In the genomic region with DNA sequence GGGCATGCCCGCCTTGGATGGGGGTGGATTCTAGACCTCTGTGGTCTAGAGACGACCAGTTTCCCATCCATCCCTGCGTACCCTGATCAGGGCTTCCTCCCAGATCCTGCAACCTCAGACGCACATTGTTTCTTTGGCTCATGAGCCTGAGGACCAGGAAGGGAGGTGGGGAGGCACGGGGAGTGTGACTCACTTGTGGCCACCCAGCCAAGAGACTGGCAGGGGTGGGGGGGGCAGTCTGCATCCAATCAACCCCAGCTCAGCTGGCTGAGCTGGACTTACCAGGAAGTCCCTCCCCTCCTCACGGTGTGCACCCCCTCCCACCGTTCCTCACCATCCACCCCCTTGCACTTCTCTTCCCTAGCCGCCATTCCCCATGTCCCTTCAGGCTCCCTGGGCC, we compare ENCODE assay signal across 9 mouse cellular contexts. TPM values are rescaled to one million over a fixed set of nuclear protein-coding genes. Genes with fewer than 3 reads are reported as not detected.
DNase-seq lines count a peak whose midpoint lies in the region; ATAC-seq and TF ChIP-seq lines count a peak whose summit lies in the region.
"Had no signal": no experiment of that assay in that cellular context is flagged by ENCODE, and none has a peak within 500 bp of the region (broad histone marks: within the 10 kb centered on the region; RNA-seq: fewer than 3 reads in every experiment).

No protein-coding gene starts in this region.

- peaks cover 48% of the 10 kb centered on the region for H3K4me1 ChIP-seq in E14TG2a.4 (replicated peaks; ENCODE audit: low read depth, low read length)
- peaks cover 29% of the 10 kb centered on the region for H3K4me1 ChIP-seq in forebrain, embryonic 15.5 days
- peaks cover 27% of the 10 kb centered on the region for H3K4me1 ChIP-seq in limb, embryonic 12.5 days (replicated peaks)

- no peak overlapping the region for H3K9ac ChIP-seq in forebrain, embryonic 15.5 days (replicated peaks)
- peak overlapping the region; percentile 31; the same call in 1 of the 2 replicates for H3K9ac ChIP-seq in limb, embryonic 12.5 days (replicated peaks)

- peak overlapping the region; percentile 66 for H3K4me3 ChIP-seq in E14TG2a.4 (replicated peaks; ENCODE audit: low read length)
- peak overlapping the region; percentile 8 for H3K4me3 ChIP-seq in forebrain, embryonic 15.5 days
- no peak overlapping the region for H3K4me3 ChIP-seq in limb, embryonic 12.5 days (replicated peaks)
- H3K4me3 ChIP-seq: megakaryocyte, embryonic 14.5 days had no signal

- TF ChIP-seq CTCF in E14TG2a.4 (conservative IDR thresholded peaks at IDR 0.05; ENCODE audit: low read length) = no peak

- H3K9me3 ChIP-seq in E14TG2a.4 (ENCODE audit: low read length) = no peaks in the 10 kb centered on the region
- H3K9me3 ChIP-seq in forebrain, embryonic 15.5 days = no peaks in the 10 kb centered on the region
- H3K9me3 ChIP-seq in limb, embryonic 12.5 days = no peaks in the 10 kb centered on the region
- H3K9me3 ChIP-seq: megakaryocyte, embryonic 14.5 days had no signal

- peak; percentile 29; the same call in 1 of the 2 replicates for ATAC-seq in forebrain, embryonic 15.5 days (replicated peaks)
- ATAC-seq in limb, embryonic 12.5 days (ENCODE audit: insufficient number of reproducible peaks, insufficient read depth, low FRiP score, low TSS enrichment, low read depth) = no peak

- peak overlapping the region; percentile 31 for H3K4me2 ChIP-seq in forebrain, embryonic 15.5 days (replicated peaks)
- no peak overlapping the region for H3K4me2 ChIP-seq in limb, embryonic 12.5 days

- WGBS in forebrain, embryonic 15.5 days = 6% methylated on average over 8 of the region's 8 CpGs
- WGBS in limb, embryonic 12.5 days = 13% methylated on average over 8 of the region's 8 CpGs

- H3K36me3 ChIP-seq in E14TG2a.4 (ENCODE audit: insufficient read depth, low read length) = no peaks in the 10 kb centered on the region
- H3K36me3 ChIP-seq in forebrain, embryonic 15.5 days = no peaks in the 10 kb centered on the region
- no peaks in the 10 kb centered on the region for H3K36me3 ChIP-seq in limb, embryonic 12.5 days

- peak overlapping the region; percentile 92 for H3K27ac ChIP-seq in forebrain, embryonic 15.5 days (replicated peaks)
- no peak overlapping the region for H3K27ac ChIP-seq in limb, embryonic 12.5 days

- peak; percentile 62 for DNase-seq in adrenal gland, postnatal 14 days
- DNase-seq in adrenal gland, adult 18-20 months (ENCODE audit: low spot score in 2 of 2) = no peak
- DNase-seq in cerebellum, adult 11 months = no peak
- no peak for DNase-seq in urinary bladder, postnatal 10 days (ENCODE audit: low spot score)
- DNase-seq in thymus, postnatal 36 days = no peak

- peaks cover 12% of the 10 kb centered on the region for H3K27me3 ChIP-seq in E14TG2a.4 (ENCODE audit: insufficient read depth, low read length)
- H3K27me3 ChIP-seq in forebrain, embryonic 15.5 days = no peaks in the 10 kb centered on the region
- no peaks in the 10 kb centered on the region for H3K27me3 ChIP-seq in limb, embryonic 12.5 days

RNA-seq across cellular contexts. Expression of gene Zcchc14, which starts 16.5 kb away (rescaled TPM):
- 41.0 and 46.2 TPM in 2 replicates for total RNA-seq in adrenal gland, postnatal 14 days (2021)
- 10 to 100 TPM; 31.8 to 34.6 TPM for total RNA-seq in adrenal gland, adult 18-20 months (2021)
- 36.7 and 39.2 TPM in 2 replicates for polyA plus RNA-seq in forebrain, embryonic 15.5 days (2015; fragmentation: Nextera tagmentation; extraction: Ambion mirVana)
- polyA plus RNA-seq in limb, embryonic 12.5 days (2016; fragmentation: Nextera tagmentation; extraction: Ambion mirVana) = 19.9 and 22.1 TPM in 2 replicates
